Mouse (Mus musculus) mouse embryonic stem cell (cell line): Measurements from ENCODE around the gene Mlxipl.
"Not testable (repeated sequence)": the region's sequence is repeated elsewhere in the genome, so short reads cannot be mapped to it uniquely, and the experiment has no call there.

Source experiments
- in situ Hi-C, 2 experiments: fragments of 300-500 bp; cut with MboI; formaldehyde crosslinking; loops; 1 replicate in 1 of 2; 3 replicates in 1 of 2; pipeline ENCODE4 v1.14.3; 2019 to 2020; ENCODE audit warnings: low sequenced_read_pairs in 2 of 2, low pct_unique_long_range_greater_than_20kb in 1 of 2, mixed read lengths in 1 of 2; ENCODE audit not compliant: unreplicated experiment in 1 of 2

The Mlxipl gene

GRCm38 (mm10) chr5:135089653-135090052, at the start of gene Mlxipl:
Gene Mlxipl, plus strand, starts transcription at chr5:135089890.
- in situ Hi-C loops: no loop called here

DNA sequence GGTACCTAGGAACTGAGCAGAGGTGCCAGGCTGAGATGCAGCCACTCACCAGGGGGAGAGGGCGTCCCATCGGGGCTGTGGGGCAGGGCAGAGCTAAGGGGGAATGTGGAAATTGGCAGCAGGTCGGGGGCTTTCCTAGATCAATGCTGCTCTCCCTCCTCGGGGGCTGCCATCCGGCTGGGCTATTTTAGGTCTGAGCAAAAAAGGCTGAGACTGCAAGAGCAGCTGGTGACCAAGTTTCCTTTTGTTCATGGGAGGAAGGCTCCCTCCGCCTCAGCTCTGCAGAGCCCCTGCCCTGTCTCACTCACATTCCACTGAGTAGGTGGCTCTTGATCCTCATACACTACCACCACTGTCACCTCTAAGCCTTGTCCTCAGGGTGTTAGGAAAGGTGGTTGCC, 49.6 kb upstream of the Mlxipl start:
- in situ Hi-C loops: no loop called here

GRCm38 (mm10) chr5:135040777-135041176, 48.9 kb upstream of the Mlxipl start:
- in situ Hi-C loops: no loop called here

- in situ Hi-C loops: no loop called here
Measured at GRCm38 (mm10) chr5:135042105-135042788, 47.4 kb upstream of the Mlxipl start.

DNA sequence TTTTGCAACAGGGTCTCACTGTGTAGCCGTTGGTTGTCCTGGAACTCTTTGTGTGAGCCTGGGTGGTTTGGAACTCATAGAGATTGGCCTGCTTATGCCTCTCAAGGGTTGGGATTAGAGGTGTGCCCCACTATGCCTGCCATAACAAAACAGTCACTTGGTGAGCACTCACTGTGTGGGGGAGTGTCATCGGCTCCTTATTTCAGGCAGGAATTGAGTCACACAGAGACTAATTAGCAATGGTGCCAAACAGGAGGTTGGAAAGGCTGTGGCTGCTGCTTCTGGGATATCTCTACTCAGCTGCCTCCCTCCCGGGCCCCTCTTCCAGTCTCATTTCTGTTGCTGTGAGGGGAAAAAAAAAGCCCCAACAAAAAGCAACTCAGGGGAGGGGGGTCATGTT, 45.1 kb upstream of the Mlxipl start:
- in situ Hi-C loops: no loop called here

DNA sequence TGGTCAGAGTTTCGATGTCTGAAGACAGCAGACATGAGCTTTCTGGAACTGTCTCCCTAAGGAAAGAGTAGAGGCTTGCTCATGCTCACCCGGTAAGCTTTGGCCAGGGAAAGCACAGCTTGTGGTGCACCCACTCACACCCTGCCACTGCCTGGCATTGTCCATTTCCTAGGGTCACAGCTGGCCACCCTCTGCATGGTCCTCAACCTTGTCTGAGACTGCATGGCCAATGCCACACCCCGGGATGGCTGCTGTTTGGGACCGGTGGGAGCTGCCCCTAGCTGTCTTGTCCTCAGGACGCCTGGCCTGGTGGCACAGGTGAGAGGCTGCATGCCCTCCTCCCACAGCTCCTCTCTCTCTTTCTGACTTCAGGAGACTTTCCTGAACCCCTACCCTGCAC, 41.2 kb upstream of the Mlxipl start:
- in situ Hi-C loops: no loop called here

DNA sequence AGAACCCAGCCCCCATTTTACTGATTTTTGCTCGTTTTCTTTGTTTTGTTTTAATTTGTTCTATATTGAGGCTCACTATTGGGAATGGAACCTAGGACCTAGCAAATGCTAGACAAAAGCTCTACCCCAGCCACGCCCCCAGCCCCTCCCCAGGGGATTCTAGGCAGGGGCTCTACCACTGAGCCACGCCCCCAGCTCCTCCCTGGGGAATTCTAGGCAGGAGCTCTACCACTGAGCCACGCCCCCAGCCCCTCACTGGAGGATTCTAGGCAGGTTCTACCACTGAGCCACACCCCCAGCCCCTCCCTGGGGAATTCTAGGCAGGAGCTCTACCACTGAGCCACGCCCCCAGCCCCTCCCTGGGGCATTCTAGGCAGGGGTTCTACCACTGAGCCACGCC, 40.4 kb upstream of the Mlxipl start:
- in situ Hi-C loops: not testable (repeated sequence)

DNA sequence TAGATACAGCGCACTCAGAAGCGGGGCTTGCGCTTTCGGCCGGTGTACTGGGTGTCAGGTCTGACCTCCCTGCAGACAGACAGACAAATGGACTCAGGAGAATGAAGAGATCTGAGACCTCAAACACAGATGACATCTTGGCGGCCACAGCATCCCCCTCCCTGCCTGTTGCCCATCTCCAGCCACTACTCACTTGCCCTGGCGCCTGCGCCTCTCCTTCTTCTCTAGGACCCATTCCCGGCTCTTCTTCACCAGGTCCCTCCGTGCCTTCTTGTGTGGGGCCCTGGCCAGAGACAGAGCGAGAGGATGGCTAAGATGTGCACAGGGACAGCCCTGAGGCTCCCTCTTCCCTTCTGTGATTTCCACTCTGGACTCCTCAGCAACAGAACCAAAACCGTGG, 36.3 kb upstream of the Mlxipl start:
- in situ Hi-C loops: no loop called here

GRCm38 (mm10) chr5:135063629-135064381, 25.9 kb upstream of the Mlxipl start, which contains the start of gene Dnajc30:
Gene Dnajc30, plus strand, starts transcription at chr5:135064202.
- in situ Hi-C loops: no loop called here

GRCm38 (mm10) chr5:135064382-135064766, 25.3 kb upstream of the Mlxipl start:
- in situ Hi-C loops: no loop called here

GRCm38 (mm10) chr5:135064909-135065446, 24.7 kb upstream of the Mlxipl start, which contains the start of gene Bud23:
Gene Bud23, minus strand, starts transcription at chr5:135064959.
- in situ Hi-C loops: not testable (repeated sequence)

DNA sequence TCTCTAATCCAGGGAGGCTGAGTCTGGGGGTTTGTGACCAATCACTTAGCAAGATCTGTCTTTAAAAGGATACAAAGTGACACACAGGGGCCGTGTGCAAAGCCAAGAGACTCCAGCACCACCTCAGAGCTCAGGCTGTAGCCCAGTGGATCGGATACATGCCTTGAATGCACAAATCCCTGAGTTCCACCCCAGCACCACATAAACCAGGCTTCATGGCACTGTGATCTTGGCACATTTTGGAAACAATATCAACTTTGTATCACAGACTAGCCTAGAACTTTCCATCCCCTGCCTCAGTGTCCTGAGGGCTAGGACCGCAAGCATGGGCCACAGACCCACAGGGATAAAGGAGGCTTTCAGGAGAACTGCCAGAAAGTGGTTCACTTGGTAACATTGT, 23.7 kb upstream of the Mlxipl start:
- in situ Hi-C loops: no loop called here

- in situ Hi-C loops: no loop called here
Measured at GRCm38 (mm10) chr5:135070448-135070847, 19.2 kb upstream of the Mlxipl start.

DNA sequence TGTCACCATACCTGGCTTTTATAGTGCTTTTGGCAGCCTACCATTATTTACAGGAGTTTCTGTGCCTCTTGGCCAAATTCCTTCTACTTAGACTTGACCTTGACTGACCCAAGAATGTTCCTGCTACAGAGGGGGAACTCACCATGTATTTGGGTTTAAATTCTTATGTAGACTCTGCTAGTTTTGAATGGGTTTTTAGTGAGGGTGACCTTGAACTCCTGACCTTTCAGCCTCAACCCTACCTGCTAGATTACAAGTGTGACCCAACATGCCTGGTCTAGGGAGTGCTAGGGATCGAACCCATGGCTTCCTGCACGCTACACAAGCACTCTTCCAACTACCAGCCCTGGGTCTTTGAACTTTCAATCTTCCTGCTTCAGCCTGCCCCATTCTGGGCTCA, 17.6 kb upstream of the Mlxipl start:
- in situ Hi-C loops: no loop called here

GRCm38 (mm10) chr5:135072720-135073119, 17.0 kb upstream of the Mlxipl start:
- in situ Hi-C loops: no loop called here

DNA sequence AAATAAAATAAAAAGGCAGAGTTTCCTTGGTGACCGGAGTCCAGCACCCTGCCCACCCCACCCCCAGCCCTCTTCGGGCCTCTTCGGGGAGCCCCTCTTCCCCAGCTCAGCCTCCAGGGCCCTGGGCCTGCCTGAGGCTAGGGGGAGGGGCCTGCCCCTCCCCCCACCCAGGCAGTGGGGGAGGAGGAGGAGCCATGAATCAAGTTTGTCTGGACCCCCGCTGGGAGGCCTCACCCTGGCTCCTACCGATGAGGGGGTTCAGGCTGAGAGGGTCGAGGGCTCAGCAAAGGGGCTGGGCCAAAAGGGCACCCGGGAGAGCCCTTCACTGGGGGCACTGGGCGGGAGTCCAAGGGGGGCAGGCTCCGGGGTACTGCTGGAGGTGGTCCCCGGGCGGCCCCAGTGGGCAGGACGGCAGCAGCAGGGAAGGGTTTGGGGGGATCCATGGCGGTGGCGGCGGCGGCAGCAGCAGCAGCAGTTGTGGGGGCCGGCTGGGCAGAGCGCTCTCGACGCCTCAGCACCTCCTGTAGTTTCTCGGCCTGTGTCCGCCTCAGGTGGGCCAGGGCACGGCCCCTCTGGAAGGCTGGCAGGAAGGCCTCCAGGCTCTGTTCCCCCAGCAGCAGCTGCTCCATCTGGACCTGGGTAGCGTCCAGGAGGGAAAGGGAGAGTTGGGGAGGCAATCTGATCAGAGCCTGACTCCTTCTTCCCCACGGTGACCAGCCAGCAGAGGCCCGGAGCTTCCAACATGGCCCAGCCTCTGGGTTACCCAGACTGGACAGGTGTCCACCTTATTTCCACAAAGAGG, 16.1 kb upstream of the Mlxipl start:
- in situ Hi-C loops: no loop called here

DNA sequence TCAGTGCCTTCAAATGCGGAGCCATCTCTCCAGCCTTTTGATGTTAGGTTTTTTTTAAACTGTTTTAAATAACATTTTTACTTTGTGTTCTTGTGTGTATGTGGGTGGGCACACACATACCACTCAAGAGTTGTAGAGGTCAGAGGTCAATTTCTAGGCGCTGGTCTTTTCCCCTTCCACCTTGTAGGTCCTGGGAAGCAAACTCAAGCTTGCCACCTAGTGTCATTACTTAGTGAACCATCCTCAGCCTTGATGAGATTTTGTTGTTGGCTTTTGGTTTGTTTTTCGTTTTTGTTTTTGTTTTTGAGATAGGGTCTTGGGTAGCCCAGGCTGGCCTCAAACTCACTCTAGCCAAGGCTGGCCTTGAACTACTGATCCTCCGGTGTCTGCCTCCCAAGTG, 14.0 kb upstream of the Mlxipl start:
- in situ Hi-C loops: no loop called here

GRCm38 (mm10) chr5:135076368-135076767, 13.3 kb upstream of the Mlxipl start:
- in situ Hi-C loops: no loop called here

DNA sequence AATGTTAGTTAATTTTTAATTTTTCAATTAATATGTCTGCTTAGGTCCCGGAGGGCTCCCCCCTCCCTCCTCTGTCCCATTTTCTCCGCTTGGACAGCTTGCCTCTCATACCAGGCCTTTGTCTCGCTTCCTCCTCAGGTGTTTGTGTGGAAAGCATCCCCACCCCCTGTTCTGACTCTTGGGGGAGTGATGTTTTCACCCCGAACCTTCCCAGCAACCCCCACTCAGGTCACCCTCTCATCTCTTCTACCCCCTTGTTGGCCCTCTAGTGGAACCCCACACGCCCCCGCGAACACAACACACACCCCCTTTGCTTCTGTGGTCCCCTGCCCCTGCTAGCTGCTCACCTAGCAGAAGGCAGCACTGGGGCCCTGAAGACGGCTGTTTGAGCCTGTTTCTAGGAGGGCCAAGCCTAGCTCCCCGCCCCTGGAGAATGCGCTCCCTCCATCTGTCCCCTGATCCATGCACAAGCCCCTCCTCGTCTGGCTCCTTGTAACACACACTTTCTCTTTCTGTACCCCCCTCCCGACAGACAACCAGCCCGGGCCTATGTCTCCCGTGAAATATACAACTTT, 12.7 kb upstream of the Mlxipl start:
- in situ Hi-C loops: no loop called here
